Mouse (Mus musculus): ENCODE measurements around the gene Bbx.
A peak's percentile ranks its signal among the peaks of the same experiment; 100 is the strongest.

The Bbx gene

GRCm38 (mm10) chr16:50432062-50432878 is at the start of gene Bbx:
Bbx (minus strand) TSS chr16:50432390.
- peak; percentile 91 to 96 for DNase-seq (ENCODE audit: low spot score in 2 of 2)

- DNase-seq (ENCODE audit: low spot score in 2 of 2): no peak
These were observed 49.7 kb upstream of the Bbx start for GRCm38 (mm10) chr16:50481892-50482291.

DNA sequence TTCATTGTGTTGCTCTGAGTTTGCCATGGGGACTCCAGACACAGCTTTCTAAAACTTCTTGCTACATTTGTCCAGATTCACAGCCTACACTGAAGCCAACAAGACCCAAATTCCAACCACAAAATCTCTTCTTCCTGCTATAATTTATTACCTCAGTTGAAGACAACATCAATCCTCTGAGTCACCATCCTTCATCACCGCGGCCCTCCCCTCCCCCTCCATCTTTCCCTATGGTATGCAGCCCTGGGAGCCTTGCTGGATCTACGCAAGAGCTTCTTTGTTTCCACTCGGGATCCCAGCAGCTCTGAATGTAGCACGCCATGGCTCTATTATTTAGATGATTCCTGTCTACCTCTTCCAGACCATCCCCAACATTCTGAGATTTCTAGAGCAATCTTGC is 49.2 kb upstream of the Bbx start:
- no peak for DNase-seq (ENCODE audit: low spot score in 2 of 2)

- no peak for DNase-seq (ENCODE audit: low spot score in 2 of 2)
These were observed 46.5 kb upstream of the Bbx start for GRCm38 (mm10) chr16:50478695-50479094.

DNA sequence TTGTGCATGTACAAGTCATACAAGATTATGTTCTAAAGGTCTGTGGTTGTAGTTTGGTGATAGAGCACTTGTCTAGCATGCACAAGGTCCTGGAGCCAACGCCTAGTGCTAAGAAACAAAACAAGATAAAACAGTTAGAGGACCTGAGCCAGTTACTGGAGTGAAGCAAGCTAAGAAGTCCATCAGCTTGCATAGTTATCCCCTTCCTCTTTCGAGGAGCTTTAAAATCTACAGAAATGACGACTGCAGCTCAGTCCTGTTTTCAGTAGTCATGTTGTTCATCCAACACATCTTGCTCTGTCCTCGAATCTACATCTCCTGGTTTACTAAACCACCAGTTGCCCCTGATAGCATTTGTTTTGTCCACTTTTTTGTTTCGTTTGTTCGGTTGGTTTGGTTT is 45.4 kb upstream of the Bbx start:
- no peak for DNase-seq (ENCODE audit: low spot score in 2 of 2)

GRCm38 (mm10) chr16:50462226-50462870 is 30.2 kb upstream of the Bbx start:
- no peak for DNase-seq (ENCODE audit: low spot score in 2 of 2)

DNA sequence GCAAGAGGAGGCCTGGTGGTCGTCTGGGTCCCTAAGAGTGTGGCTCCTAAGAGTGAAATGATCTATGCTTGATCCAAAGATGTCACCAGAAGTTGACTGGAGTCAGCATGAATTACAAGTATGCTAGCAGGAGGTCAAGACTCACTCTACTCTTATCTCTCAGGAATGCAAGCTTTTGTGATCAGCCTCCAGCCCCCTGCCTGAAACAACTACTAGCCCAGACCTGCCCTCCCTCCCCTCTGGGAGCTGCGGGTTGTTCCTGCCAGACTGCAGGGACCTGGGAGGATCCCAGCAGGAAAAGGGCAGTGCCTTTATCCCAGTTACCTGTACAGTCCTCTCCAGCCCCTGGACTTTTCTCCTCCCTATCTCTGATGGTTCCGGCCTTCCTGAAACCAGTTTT is 27.0 kb upstream of the Bbx start:
- no peak for DNase-seq (ENCODE audit: low spot score in 2 of 2)

- no peak for DNase-seq (ENCODE audit: low spot score in 2 of 2)
These were observed 23.9 kb upstream of the Bbx start for GRCm38 (mm10) chr16:50456053-50456452.

- no peak for DNase-seq (ENCODE audit: low spot score in 2 of 2)
These were observed 16.9 kb upstream of the Bbx start for GRCm38 (mm10) chr16:50449086-50449485.

- DNase-seq (ENCODE audit: low spot score in 2 of 2): no peak
These were observed 12.8 kb upstream of the Bbx start for GRCm38 (mm10) chr16:50445014-50445413.

DNA sequence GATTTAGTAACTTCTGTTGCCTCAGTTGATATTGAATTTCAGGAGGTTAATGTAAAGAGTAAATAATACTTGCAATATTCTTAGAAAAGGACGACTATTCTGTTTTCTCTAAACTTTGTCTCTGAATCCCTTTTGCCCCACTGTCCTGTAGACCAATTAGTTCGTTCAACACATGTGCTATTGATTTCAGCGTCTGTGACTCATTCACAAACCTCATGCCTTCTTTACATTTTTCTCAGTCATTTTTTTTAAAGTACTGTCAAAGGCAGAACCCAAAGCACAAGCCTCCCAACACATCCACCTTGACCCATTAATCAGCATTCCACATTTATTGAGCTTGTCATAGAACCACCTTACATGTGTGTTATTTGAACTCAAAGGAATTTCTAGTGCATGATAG is 6.6 kb upstream of the Bbx start:
- no peak for DNase-seq (ENCODE audit: low spot score in 2 of 2)

GRCm38 (mm10) chr16:50437788-50438187 is 5.6 kb upstream of the Bbx start:
- DNase-seq (ENCODE audit: low spot score in 2 of 2): no peak

DNA sequence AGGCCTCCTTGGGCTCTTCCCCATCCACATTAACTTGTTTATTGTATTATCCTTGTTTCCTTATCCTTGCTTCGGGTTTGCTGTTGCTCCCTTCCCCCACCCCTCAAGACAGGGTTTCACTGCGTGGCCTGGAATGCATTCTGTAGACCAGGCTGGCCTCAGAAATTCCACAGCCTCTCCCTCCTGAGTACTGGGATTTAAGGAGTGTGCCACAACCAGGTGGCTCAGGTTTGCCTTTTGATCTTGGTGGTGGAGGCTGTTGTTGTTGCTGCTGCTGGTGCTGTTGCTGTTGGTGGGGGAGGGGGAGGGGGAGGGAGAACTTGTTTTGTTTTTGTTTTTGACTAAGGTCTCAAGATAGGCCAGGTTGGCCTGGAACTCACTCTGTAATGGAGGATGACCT is 5.1 kb upstream of the Bbx start:
- no peak for DNase-seq (ENCODE audit: low spot score in 2 of 2)

DNA sequence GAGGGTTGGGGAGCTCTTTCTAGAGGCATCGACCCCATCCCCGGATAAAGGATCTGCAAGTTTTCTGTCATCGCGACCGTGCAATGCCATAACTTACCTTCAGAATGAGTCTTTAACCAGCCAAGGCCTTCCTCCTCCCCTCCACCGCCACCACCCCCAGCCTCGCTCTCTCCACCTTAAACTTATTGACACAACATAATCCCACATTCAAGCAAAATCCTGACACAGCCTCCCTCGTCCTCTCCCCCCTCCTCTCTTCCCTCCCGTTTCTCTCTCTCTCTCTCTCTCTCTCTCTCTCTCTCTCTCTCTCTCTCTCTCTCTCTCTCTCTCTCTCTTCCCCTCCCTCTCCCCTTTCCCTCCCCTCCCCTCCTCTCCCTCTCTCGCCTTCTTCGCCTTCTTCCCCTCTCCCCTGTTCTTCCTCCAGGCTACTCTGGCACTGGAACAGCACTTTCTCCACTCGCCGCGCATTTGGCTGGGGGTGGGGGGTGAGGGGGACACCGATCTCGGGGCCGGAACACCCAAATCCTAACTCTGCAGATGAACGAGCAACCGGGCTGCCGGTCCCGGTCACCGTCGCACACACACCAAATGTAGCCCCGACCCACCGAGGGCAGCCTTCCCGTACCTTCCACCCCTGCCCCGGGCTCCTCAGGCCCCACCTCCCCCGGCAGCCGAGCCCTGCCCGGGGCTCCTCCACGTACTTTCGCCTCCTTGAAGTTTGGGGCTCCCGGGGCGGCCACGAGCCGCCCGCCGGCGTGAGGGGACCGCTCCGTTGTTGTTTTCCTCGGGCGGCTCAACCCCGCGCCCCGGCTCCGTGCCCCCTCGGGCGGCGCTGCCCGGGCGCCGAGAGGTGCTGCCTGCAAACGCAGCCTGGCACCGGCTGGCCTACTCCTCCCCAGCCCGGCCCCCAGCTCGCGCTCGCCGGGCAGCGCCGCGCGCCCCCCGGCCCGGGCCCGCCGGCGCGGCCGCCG is 894 bp downstream of the Bbx start:
- peak; percentile 51 to 81 for DNase-seq (ENCODE audit: low spot score in 2 of 2)

DNA sequence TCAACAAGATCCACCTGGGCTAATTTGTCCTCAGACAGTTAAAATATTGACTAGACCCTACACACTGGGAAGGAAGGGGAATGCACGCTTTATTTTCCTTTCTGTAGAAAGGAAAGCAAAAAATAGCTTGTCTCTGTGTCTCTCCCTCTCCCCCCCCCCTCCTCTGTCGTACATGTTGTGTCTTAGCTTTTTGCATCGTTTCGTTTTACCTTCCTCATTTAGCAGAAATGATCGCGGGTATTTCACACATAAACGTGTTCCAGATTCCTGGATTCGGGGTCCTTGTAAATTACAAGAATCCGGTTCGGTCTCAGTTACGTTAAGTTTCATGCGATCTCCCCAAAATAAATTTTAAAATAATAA is 1.7 kb downstream of the Bbx start:
- DNase-seq (ENCODE audit: low spot score in 2 of 2): no peak

- peak; percentile 25 to 73 for DNase-seq (ENCODE audit: low spot score in 2 of 2)
These were observed 2.3 kb downstream of the Bbx start for GRCm38 (mm10) chr16:50429692-50430514.

- peak in 1 of 2 experiments; percentile 64 for DNase-seq (ENCODE audit: low spot score in 2 of 2)
These were observed 3.1 kb downstream of the Bbx start for GRCm38 (mm10) chr16:50428871-50429691.

- no peak for DNase-seq (ENCODE audit: low spot score in 2 of 2)
These were observed 12.1 kb downstream of the Bbx start for GRCm38 (mm10) chr16:50420130-50420529.

- no peak for DNase-seq (ENCODE audit: low spot score in 2 of 2)
These were observed 16.8 kb downstream of the Bbx start for GRCm38 (mm10) chr16:50415406-50415805.

DNA sequence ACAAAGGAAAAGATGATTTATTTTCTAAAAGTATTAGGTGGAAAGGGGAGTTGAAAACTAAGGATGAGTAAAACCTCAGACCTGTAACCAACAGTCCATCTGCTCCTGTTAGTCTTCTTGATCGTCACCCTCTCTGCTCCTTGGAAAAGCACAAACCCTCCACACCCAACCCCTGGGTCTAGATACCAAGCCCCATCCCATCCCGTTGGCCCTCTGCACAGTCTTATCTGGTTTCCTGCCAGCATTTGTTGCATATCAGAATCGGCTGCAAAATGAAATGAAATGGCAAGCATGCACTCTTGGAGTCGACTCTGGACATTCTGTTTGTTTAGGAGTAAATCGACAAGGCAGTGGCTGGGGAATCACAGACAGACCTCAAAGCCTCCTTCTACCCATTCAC is 29.3 kb downstream of the Bbx start:
- DNase-seq (ENCODE audit: low spot score in 2 of 2): no peak

Measured in spleen, postnatal 4 days (tissue).